Mouse (Mus musculus) 3134 (cell line): ENCODE results near the gene Mmrn2.

ENCODE experiments used
- DNase-seq: peaks from one replicate; pipeline ENCODE4 v3.0.0-alpha.2; 2011; ENCODE audit warnings: low spot score; ENCODE audit not compliant: insufficient read length; ENCODE audit errors: extremely low read depth

Gene Mmrn2

GRCm38 (mm10) chr14:34453648-34454047 is 78.4 kb downstream of the Mmrn2 start:
- DNase-seq: no peak
